Mouse (Mus musculus) liver, postnatal 0 days (tissue): ENCODE data around the gene Rapgefl1. TPM values are rescaled to one million over a fixed set of nuclear protein-coding genes. Genes with fewer than 3 reads are reported as not detected.
A peak's percentile ranks its signal among the peaks of the same experiment; 100 is the strongest.

Experiments used
- ATAC-seq: fragments of 200-750 bp; cut with Nextera tagmentation; 2 replicates; pipeline ENCODE4 v1.8.0; 2017; ENCODE audit warnings: mild to moderate bottlenecking, moderate library complexity
- DNase-seq: peaks from one replicate; pipeline ENCODE4 v3.0.0-alpha.2; 2016
- H3K27ac ChIP-seq: fragments of 300-500 bp; sonication (generic); 2 replicates; pipeline ENCODE4 v1.5.1; 2014; ENCODE audit warnings: antibody characterized with exemption, moderate library complexity, mild to moderate bottlenecking, low read depth
- H3K27me3 ChIP-seq: fragments of 300-500 bp; sonication (generic); 2 replicates; pipeline ENCODE4 v1.6.1; 2014; ENCODE audit warnings: low read length, control low read depth, mixed read lengths; ENCODE audit not compliant: insufficient read depth
- H3K36me3 ChIP-seq: fragments of 300-500 bp; sonication (generic); replicated peaks from 2 replicates; pipeline ENCODE4 v1.6.1; 2014; ENCODE audit warnings: mild to moderate bottlenecking, control low read depth, low read length, moderate library complexity, mixed read lengths; ENCODE audit not compliant: insufficient read depth
- H3K4me1 ChIP-seq: fragments of 300-500 bp; sonication (generic); 2 replicates; pipeline ENCODE4 v1.6.1; 2014; ENCODE audit warnings: antibody characterized with exemption, mild to moderate bottlenecking, control low read depth; ENCODE audit not compliant: insufficient read depth
- H3K4me2 ChIP-seq: fragments of 300-500 bp; sonication (generic); 2 replicates; pipeline ENCODE4 v1.6.1; 2014; ENCODE audit warnings: low read depth, mild to moderate bottlenecking, low read length, moderate library complexity, mixed read lengths
- H3K4me3 ChIP-seq: fragments of 300-500 bp; sonication (generic); 2 replicates; pipeline ENCODE4 v1.5.1; 2014; ENCODE audit warnings: low read depth, low read length
- H3K9ac ChIP-seq: fragments of 300-500 bp; sonication (generic); replicated peaks from 2 replicates; pipeline ENCODE4 v1.6.1; 2014; ENCODE audit warnings: mild to moderate bottlenecking, moderate library complexity
- H3K9me3 ChIP-seq: fragments of 300-500 bp; sonication (generic); 2 replicates; pipeline ENCODE4 v1.6.1; 2016; ENCODE audit warnings: mild to moderate bottlenecking, control low read depth, low read length, mixed read lengths
- CTCF ChIP-seq: sonication (generic); IDR thresholded peaks from 2 replicates; pipeline ENCODE4 v1.5.1; 2016; ENCODE audit warnings: antibody characterized with exemption, low read depth
- EP300 ChIP-seq: IDR thresholded peaks from 2 replicates; pipeline ENCODE4 v1.6.1; 2016; ENCODE audit warnings: antibody characterized with exemption, low read depth, mild to moderate bottlenecking
- WGBS: fragments of 180-500 bp; shearing (Covaris S2); extraction: QIAGEN DNeasy Blood & Tissue Kit; methylation state at CpG from one replicate; pipeline ENCODE4 v1.1.7; 2014; ENCODE audit not compliant: insufficient replicate concordance; 5-methylcytosine and 5-hydroxymethylcytosine counted together
- polyA plus RNA-seq: library from polyadenylated mRNA; unstranded; fragments of >200 nt; fragmentation: Nextera tagmentation; extraction: Ambion mirVana; gene quantifications from 2 replicates; pipeline ENCODE4 v1.2.1, GENCODE M21; 2015

Gene Rapgefl1
- polyA plus RNA-seq, 1 experiment from 2014 or later = 0.21 TPM

DNA sequence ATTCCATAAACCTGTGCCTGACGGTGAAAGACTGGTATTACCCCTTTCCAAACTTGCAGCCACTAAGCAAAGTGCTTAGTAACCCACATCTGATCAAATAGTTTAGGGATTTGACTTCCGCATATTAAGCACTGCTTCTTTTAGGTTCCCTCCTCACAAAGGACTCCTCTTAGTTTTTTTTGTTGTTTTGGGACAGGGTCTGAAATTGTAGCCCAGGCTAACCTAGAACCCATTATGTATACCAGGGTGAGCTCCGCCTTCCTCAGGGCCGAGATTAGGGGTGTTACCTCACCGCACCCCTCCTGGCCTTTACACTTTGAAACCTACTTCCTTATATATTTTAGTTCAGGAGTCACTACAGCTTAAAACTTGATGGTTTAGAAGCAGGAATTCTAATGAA is 46.8 kb upstream of the Rapgefl1 start:
- peaks cover 44% of the 10 kb centered on the region for H3K4me1 ChIP-seq
- DNase-seq (no peak), ATAC-seq (no peak)
- H3K27ac ChIP-seq = 0 out of 2 replicates have a peak overlapping the region, but pooled peaks have one; percentile 87
- peak overlapping the region; percentile 56 for H3K4me3 ChIP-seq
- peak overlapping the region; percentile 59; the same call in 1 of the 2 replicates for H3K9ac ChIP-seq
- 23% methylated on average over 5 of the region's 5 CpGs for WGBS
- no peaks in the 10 kb centered on the region for H3K36me3 ChIP-seq
- TF ChIP-seq CTCF (no peak), EP300 (no peak)
- H3K4me2 ChIP-seq = peak overlapping the region; percentile 93
- no peaks in the 10 kb centered on the region for H3K9me3 ChIP-seq
- no peaks in the 10 kb centered on the region for H3K27me3 ChIP-seq

DNA sequence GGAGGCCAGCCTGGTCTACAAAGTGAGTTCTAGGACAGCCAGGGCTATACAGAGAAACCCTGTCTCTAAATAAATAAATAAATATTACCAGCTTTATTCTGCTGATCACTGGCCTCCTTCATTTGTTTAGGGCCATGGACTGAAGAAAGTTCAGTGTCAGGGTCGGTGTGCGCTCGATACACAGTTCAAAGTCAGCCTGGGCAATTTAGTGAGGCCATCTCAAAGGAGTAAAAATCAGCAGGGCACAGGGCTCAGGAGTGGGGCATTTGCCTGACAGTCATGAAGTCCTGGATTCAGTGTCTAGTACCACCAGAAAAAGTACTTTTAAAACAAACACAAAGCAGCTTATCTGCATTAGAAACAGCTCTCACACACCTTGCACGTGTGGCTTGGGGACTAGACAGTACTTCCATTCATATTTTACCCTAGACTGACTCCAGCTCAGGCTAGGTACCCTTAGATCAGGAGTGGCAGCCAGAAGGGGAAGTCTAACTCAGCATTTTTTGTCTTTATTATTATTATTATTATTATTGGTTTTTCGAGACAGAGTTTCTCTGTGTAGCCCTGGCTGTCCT is 45.9 kb upstream of the Rapgefl1 start:
- DNase-seq = no peak

DNA sequence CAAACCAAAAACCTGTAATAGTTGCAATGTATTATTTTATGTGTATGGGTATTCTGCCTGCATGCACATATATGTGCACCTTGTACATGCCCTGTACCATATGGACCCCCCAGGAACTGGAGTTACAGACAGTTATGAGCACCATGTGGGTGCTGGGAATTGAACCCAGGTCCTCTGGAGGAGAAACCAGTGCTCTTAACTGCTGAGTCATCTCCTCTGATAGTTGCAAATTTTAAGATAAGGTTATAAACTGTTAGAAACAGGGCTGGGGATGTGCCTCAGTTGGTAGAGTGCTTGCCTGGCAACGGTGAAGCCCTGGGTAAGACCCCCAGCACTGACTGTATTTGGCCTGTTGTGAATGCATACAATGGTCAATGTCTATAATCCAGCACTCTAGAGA is 45.1 kb upstream of the Rapgefl1 start:
- Histone ChIP-seq H3K4me3 (no peak overlapping the region), H3K27me3 (no peaks in the 10 kb centered on the region), H3K27ac (no peak overlapping the region), H3K4me1 (peaks cover 29% of the 10 kb centered on the region), H3K9me3 (no peaks in the 10 kb centered on the region), H3K36me3 (no peaks in the 10 kb centered on the region), H3K9ac (no peak overlapping the region), H3K4me2 (no peak overlapping the region)
- DNase-seq = no peak
- WGBS = 77% methylated on average over 1 of the region's 1 CpGs
- no peak for TF ChIP-seq EP300
- no peak for TF ChIP-seq CTCF
- no peak for ATAC-seq

More for the DNA sequence above, 45.9 kb upstream of the Rapgefl1 start:
- Histone ChIP-seq H3K27me3 (no peaks in the 10 kb centered on the region), H3K9ac (no peak overlapping the region), H3K27ac (no peak overlapping the region), H3K4me1 (peaks cover 35% of the 10 kb centered on the region), H3K4me2 (no peak overlapping the region), H3K9me3 (no peaks in the 10 kb centered on the region), H3K4me3 (no peak overlapping the region), H3K36me3 (no peaks in the 10 kb centered on the region)
- TF ChIP-seq EP300 = no peak
- TF ChIP-seq CTCF = no peak
- WGBS = 81% methylated on average over 5 of the region's 5 CpGs
- ATAC-seq = no peak

DNA sequence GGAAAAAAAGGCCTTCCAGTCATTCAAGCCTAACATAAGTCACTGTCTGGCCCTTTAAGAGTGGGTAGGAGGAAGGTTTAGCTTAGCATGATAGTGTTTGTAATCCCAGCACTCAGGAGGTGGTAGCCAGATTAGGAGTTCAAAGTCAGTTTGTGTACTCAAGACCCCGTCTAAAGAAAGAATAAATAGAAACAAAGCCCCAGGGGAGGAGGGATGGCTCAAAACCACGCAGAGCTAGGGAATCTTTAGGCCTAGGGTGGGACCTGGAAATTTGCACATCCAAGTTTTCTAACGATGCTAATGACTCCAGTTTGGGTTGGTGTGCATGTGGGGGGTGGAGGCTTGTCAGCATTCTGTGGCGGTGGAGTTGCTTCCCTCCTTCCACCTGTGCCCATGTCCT is 44.5 kb upstream of the Rapgefl1 start:
- no peak overlapping the region for H3K27ac ChIP-seq

DNA sequence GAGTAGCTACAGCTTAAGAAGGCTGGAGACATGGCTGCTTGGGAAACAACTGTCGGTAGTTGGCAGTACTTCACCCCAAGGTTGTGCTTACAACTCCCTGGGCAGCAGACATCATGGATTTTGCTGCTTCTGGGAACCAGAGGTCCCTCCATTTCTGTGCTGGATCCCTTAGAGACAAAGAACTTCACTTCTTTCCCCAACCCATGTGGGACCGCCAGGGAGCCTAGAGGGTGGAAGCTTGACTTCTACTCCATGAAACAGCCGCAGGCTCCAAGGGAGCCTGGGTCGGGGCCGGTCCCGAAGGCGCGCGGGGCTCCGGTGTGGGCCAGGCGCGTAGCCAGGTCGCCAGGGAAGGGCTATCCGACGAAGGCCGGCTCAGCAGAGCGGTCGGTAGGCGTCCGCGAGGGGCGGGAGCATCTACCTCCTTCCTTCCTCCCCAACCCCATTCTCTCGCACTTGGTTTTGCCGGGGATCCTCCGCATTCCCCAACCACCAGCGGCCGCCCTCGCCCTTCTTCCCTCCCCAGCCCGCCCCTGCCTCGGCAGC is 42.0 kb upstream of the Rapgefl1 start:
- H3K4me1 ChIP-seq = peaks cover 28% of the 10 kb centered on the region
- peak overlapping the region; percentile 99 for H3K27ac ChIP-seq
- TF ChIP-seq CTCF = peak; percentile 38; the same call in 1 of the 2 replicates
- no peak for TF ChIP-seq EP300
- ATAC-seq = peak; percentile 66
- peaks cover 12% of the 10 kb centered on the region for H3K36me3 ChIP-seq
- no peak for DNase-seq
- H3K4me2 ChIP-seq = peak overlapping the region; percentile 96
- no peaks in the 10 kb centered on the region for H3K9me3 ChIP-seq
- peak overlapping the region; percentile 99 for H3K9ac ChIP-seq
- WGBS = under 1% methylated on average over 21 of the region's 30 CpGs
- H3K4me3 ChIP-seq = peak overlapping the region; percentile 99
- no peaks in the 10 kb centered on the region for H3K27me3 ChIP-seq

More for the DNA sequence above, 44.5 kb upstream of the Rapgefl1 start:
- TF ChIP-seq CTCF = no peak
- TF ChIP-seq EP300 = no peak
- Histone ChIP-seq H3K9me3 (no peaks in the 10 kb centered on the region), H3K36me3 (no peaks in the 10 kb centered on the region), H3K9ac (no peak overlapping the region), H3K4me2 (no peak overlapping the region), H3K27me3 (no peaks in the 10 kb centered on the region), H3K4me3 (no peak overlapping the region), H3K4me1 (peaks cover 29% of the 10 kb centered on the region)
- 48% methylated on average over 4 of the region's 4 CpGs for WGBS
- no peak for ATAC-seq
- DNase-seq = no peak

DNA sequence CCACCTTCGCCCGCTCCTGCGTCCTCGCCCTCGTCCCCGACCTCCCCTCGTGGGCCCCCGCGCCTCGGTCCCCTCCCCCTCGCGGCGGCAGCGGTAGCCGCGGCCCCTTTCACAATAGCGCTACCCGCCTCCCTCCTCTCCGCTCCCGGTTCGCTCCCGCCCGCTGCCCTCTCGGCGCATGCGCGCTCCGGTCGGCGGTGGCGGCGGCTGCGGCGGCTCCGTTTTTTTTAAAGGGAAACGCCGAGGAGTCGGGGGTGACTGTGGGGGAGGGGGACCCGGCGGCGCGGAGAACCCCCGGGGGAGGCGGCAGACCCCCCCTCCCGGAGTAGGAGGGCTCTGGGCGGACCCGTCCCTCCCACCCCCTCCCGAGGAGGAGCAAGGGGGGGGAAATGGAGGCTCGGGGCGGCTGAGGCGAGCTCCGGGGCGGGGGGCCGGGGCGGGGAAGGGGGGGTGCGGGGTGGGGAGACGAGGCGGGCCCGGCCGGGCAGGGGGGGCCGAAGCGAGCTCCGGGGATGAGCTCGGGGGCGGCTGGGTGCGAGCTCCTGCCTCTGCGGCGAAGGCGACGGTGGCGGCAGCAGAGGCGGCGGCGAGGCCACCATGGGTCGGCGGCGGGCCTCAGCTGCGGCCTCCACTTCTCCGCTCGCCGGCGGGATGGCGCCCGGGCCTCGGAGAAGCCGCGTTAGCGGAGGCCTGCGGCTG is 41.4 kb upstream of the Rapgefl1 start, which contains the start of gene Msl1:
TSS of gene Msl1 (plus strand) at position 502 of the 699 bp plus-strand sequence.
- Histone ChIP-seq H3K4me3 (peak within 1 kb of the TSS; percentile 99), H3K27ac (peak within 1 kb of the TSS; percentile 99), H3K36me3 (peaks cover 15% of the 10 kb centered on the region), H3K9ac (peak within 1 kb of the TSS; percentile 99), H3K9me3 (no peaks in the 10 kb centered on the region), H3K4me2 (peak within 1 kb of the TSS; percentile 96), H3K4me1 (peaks cover 24% of the 10 kb centered on the region), H3K27me3 (no peaks in the 10 kb centered on the region)
- under 1% methylated on average over 57 of the region's 89 CpGs for WGBS
- no peak for TF ChIP-seq EP300
- TF ChIP-seq CTCF = peak; percentile 22
- DNase-seq (peak; percentile 91), ATAC-seq (peak; percentile 77)
